Mouse (Mus musculus): Measurements from ENCODE around the gene Man1c1. TPM values are rescaled to one million over a fixed set of nuclear protein-coding genes. Genes with fewer than 3 reads are reported as not detected.

Man1c1 gene
- polyA plus RNA-seq, 1 experiment from 2014 or later, result 103 TPM

DNA sequence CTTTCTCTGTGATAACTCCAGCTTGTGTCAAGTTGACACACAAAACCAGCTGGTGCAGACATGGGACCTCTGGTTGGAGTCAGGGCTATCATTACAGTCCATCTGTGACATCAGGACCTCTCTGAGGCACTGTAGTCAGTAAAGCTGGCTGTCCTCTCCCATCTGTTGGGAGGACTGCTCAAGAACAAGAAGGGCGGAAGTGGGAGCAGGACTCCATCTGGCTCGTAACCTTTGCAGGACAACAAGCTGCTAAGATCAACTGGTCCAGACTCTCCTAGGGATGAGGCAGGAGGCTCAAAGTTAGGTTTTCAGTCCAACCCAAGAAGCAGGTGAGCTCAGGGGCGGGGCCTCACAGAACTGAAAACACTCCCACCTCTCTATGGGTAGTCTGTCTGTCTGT lies 29.1 kb downstream of the Man1c1 start:
- peaks cover 100% of the 10 kb centered on the region for H3K79me2 ChIP-seq (ENCODE audit: inconsistent target)
- no peak overlapping the region for H3K27ac ChIP-seq
- 100% methylated on average over 2 of the region's 3 CpGs for WGBS (ENCODE audit: missing documents)
- no peak overlapping the region for H3K4me3 ChIP-seq (ENCODE audit: inconsistent target)
- peaks cover 7% of the 10 kb centered on the region; the same call in 1 of the 2 replicates for H3K36me3 ChIP-seq (ENCODE audit: inconsistent target)

DNA sequence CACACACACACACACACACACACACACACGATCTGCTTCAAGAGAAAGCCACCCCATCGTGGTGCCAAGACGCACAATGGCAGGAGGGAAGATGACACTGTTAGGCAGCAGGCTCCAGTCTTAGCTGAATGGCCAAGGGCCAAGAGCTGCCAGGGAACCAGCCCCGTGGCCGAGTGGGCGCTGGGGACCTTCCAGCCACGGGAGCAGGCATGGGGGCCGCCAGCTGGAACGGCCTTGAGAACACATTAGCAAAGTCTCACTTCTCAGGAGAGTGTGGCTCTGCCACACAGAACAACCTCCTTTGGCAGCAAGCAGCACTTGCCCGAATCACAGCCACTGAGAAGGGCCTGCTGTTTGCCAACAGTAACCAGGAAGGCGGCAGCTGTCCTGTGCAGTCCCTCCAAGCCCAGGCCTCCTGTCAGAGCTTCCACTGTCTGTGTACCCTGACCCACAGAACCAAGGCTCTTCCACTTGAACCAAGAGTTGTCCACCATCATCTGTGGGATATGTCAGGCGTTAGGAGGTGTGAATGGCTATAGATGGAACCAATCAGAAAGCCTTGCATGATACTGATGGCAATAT lies 30.1 kb downstream of the Man1c1 start:
- Histone ChIP-seq H3K36me3 (ENCODE audit: inconsistent target) (peaks cover 9% of the 10 kb centered on the region; the same call in 1 of the 2 replicates), H3K27ac (no peak overlapping the region), H3K79me2 (ENCODE audit: inconsistent target) (peaks cover 100% of the 10 kb centered on the region), H3K4me3 (ENCODE audit: inconsistent target) (no peak overlapping the region)
- 98% methylated on average over 11 of the region's 12 CpGs for WGBS (ENCODE audit: missing documents)

DNA sequence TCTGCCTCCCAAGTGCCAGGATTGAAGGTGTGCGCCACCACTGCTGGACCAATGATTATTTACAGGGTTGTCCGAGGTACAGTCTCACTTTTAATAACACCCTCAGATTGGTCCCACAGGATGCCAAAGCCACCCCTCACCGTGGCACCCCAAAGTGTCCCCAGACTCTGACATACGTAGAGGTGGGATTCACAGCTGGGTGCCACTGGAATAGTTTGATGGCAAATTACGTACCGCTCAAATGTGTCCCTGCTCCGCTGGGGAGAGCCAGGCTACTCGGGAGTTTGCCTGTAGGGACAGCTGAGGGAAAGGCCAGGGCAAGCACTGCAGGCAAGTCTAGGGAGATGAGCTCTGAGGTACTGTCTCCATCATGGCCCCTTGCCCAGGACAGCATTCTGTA lies 30.9 kb downstream of the Man1c1 start:
- Histone ChIP-seq H3K36me3 (ENCODE audit: inconsistent target) (peaks cover 12% of the 10 kb centered on the region; the same call in 1 of the 2 replicates), H3K79me2 (ENCODE audit: inconsistent target) (peaks cover 100% of the 10 kb centered on the region), H3K4me3 (ENCODE audit: inconsistent target) (no peak overlapping the region), H3K27ac (no peak overlapping the region)
- WGBS (ENCODE audit: missing documents), result 99% methylated on average over 8 of the region's 8 CpGs

DNA sequence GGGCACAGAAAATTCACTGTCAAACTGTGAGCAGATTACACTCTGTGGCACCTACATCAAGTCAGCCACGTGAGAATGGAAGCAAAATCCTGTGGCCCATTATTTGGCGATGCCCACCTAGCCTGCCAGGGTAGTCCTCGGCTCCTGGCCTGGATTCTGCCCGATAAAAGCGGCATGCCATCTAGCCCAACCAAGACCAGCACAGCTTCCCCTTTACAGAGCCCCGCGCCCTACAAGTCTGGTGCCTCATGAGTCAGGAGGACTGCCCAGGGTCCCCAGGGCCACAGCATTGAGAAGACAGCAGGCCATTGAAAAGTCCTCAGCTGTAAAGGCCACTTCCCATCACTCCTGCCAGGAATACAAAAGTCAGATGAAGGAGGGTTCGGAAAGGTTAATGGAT lies 31.8 kb downstream of the Man1c1 start:
- H3K27ac ChIP-seq, result no peak overlapping the region
- H3K36me3 ChIP-seq (ENCODE audit: inconsistent target), result peaks cover 12% of the 10 kb centered on the region; the same call in 1 of the 2 replicates
- peaks cover 100% of the 10 kb centered on the region for H3K79me2 ChIP-seq (ENCODE audit: inconsistent target)
- no peak overlapping the region for H3K4me3 ChIP-seq (ENCODE audit: inconsistent target)
- WGBS (ENCODE audit: missing documents), result 31% methylated on average over 8 of the region's 8 CpGs

DNA sequence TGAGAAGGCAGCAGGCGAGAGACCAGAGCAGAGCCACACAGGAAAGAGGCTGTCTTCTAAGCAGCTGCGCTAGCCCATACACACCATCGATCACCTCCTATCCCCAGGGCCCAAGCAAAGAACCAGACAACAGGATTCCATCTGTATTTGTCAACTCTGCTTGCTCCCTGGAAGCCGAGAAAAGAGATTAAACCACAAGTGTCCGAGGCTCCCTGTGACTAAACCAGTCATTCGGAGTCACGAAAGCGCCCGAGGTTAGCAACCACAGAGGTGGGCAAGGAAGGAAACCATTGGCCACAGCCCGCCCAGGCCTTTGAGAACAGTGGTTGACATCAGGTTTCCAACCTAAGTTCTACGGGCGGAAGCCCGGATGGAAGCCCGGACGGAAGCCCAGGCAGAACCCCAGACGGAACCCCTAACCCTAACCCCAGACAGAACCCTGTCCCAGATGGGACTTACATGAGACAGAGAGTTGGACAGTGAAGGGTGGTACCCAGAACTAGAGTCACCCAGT lies 32.4 kb downstream of the Man1c1 start:
- no peak overlapping the region for H3K4me3 ChIP-seq (ENCODE audit: inconsistent target)
- peaks cover 12% of the 10 kb centered on the region; the same call in 1 of the 2 replicates for H3K36me3 ChIP-seq (ENCODE audit: inconsistent target)
- H3K79me2 ChIP-seq (ENCODE audit: inconsistent target), result peaks cover 100% of the 10 kb centered on the region
- 39% methylated on average over 16 of the region's 16 CpGs for WGBS (ENCODE audit: missing documents)
- H3K27ac ChIP-seq, result no peak overlapping the region

DNA sequence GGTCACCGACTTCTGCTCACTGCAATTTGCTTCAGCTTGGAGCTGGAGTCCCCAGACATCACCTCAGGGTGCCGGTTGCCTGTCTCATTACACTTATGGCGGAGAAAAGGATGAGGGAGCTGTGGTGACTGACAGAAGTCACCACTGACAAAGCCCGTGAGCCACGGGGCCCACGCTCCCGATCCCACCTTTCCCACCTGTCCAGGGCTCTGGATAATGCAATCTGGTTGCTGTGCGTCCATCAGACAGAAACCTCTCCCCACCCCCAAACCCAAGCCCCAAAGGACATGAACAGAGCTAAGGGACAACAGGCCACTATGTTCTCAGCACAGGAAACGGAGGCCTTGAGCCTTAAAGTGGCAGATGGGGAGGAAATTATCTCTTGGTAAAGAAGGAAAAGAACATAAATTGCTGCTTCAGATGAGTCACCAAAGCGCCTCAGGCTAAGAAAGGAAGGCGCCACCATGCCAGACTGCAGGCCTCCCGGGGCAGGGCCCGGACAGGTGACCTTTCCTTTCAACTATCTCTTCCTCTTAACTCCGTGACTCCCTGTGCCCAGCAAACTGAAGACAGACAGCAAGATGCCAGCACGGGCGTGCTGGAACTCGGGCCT lies 34.2 kb downstream of the Man1c1 start:
- H3K79me2 ChIP-seq (ENCODE audit: inconsistent target), result peaks cover 100% of the 10 kb centered on the region
- peaks cover 12% of the 10 kb centered on the region; the same call in 1 of the 2 replicates for H3K36me3 ChIP-seq (ENCODE audit: inconsistent target)
- no peak overlapping the region for H3K4me3 ChIP-seq (ENCODE audit: inconsistent target)
- 93% methylated on average over 15 of the region's 17 CpGs for WGBS (ENCODE audit: missing documents)
- no peak overlapping the region for H3K27ac ChIP-seq

DNA sequence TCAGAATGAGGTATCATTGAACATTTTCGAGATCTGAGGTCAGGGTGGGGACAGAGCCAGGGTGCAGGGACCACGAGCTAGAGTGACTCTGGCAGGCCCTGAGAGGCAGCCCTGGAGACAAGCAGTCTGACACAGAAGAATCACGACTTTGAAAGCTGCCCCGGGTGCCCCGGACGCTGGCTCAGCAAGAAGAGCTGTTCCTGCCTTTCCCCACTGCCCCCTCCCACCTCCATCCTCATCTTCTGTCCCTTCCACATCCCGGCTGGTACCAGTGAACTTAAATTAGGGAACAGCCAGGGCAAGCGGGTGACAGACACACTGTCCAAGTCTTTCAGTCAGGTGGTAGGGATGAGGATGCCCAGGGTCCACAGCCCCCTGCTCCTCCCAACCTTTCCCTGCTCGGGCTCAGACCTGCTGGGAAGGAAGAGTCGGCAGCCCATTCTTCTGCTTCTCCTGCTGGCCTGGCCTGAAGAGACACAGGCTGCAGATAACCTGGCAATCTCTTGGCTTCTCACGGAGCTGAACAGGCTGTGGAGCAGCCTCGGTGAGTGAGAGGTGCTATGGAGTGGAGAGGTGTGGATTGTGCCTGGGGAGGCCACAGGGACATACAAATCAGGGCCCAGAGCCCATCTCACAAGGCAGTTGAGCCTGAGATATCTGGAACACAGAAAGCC lies 35.6 kb downstream of the Man1c1 start:
- peaks cover 100% of the 10 kb centered on the region for H3K79me2 ChIP-seq (ENCODE audit: inconsistent target)
- 92% methylated on average over 11 of the region's 12 CpGs for WGBS (ENCODE audit: missing documents)
- H3K4me3 ChIP-seq (ENCODE audit: inconsistent target), result no peak overlapping the region
- no peak overlapping the region for H3K27ac ChIP-seq
- H3K36me3 ChIP-seq (ENCODE audit: inconsistent target), result peaks cover 12% of the 10 kb centered on the region; the same call in 1 of the 2 replicates

DNA sequence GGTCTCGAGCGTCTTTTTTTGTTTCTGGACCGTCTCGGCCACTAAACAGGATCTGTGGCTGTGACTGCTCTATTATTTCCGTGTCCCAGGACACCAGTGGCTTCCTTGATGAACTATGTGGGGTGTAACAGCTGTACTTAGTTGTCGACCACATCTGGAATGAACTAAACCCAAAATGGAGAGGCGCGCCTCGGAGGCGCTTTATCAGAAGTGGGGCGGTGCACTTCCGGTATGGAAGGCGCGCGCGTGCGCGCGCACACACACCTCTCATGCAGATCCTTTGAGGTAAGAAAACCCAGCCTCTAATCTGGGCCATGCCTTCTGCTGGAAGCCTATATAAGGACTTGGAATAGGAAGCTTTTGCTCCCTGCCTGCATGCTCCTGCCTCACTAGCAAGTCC lies 37.7 kb downstream of the Man1c1 start:
- WGBS (ENCODE audit: missing documents), result 97% methylated on average over 19 of the region's 19 CpGs
- Histone ChIP-seq H3K27ac (no peak overlapping the region), H3K4me3 (ENCODE audit: inconsistent target) (no peak overlapping the region), H3K79me2 (ENCODE audit: inconsistent target) (peaks cover 100% of the 10 kb centered on the region), H3K36me3 (ENCODE audit: inconsistent target) (peaks cover 11% of the 10 kb centered on the region; the same call in 1 of the 2 replicates)

DNA sequence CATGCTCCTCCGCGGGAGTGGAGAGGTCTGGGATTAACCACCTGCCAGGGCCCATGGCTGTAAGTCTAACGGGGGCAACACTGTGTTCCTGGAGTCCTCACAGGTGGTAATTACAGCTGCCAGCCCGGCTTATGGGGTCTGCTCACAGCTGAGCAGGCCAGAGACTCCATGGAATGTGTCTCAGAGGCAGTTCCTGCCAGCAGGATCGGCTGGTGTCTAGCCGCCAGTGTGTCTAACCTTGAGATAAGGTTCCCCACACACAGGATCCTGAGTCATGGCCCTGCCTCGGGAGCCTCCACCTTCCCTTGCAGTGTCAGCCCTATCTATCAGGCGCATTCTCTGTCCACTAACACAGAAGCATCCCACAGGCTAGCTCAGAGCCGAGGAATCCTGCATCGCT lies 41.0 kb downstream of the Man1c1 start:
- 87% methylated on average over 10 of the region's 10 CpGs for WGBS (ENCODE audit: missing documents)
- Histone ChIP-seq H3K36me3 (ENCODE audit: inconsistent target) (peaks cover 23% of the 10 kb centered on the region), H3K4me3 (ENCODE audit: inconsistent target) (no peak overlapping the region), H3K27ac (no peak overlapping the region), H3K79me2 (ENCODE audit: inconsistent target) (peaks cover 100% of the 10 kb centered on the region)

DNA sequence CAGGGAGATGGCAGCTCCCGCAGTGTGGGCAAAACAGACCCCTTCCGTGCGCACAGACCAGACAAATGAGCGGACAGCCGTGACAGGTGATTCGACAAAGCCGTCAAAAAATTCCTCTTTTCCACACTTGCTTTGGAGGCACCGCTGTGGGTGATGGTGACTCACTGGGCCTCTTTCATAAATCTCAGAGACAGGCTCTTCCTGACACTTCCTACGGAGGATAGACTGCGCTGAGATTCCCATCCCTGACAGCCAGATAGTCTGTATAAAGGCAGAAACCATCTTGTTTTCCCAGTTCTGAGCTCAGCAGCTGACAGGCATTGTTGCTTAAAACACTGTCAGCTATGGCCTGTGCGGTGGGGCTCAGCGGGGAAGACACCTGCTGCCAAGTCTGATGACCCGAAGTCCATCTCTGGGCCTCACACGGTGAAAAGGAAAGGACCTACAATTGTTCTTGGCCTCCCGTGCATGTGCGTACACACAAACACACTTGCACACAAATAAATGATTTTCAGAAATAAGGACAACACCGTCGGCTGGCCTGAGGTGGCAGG lies 43.4 kb downstream of the Man1c1 start:
- no peak overlapping the region for H3K27ac ChIP-seq
- WGBS (ENCODE audit: missing documents), result 93% methylated on average over 18 of the region's 18 CpGs
- H3K79me2 ChIP-seq (ENCODE audit: inconsistent target), result peaks cover 100% of the 10 kb centered on the region
- H3K36me3 ChIP-seq (ENCODE audit: inconsistent target), result peaks cover 30% of the 10 kb centered on the region
- no peak overlapping the region for H3K4me3 ChIP-seq (ENCODE audit: inconsistent target)

DNA sequence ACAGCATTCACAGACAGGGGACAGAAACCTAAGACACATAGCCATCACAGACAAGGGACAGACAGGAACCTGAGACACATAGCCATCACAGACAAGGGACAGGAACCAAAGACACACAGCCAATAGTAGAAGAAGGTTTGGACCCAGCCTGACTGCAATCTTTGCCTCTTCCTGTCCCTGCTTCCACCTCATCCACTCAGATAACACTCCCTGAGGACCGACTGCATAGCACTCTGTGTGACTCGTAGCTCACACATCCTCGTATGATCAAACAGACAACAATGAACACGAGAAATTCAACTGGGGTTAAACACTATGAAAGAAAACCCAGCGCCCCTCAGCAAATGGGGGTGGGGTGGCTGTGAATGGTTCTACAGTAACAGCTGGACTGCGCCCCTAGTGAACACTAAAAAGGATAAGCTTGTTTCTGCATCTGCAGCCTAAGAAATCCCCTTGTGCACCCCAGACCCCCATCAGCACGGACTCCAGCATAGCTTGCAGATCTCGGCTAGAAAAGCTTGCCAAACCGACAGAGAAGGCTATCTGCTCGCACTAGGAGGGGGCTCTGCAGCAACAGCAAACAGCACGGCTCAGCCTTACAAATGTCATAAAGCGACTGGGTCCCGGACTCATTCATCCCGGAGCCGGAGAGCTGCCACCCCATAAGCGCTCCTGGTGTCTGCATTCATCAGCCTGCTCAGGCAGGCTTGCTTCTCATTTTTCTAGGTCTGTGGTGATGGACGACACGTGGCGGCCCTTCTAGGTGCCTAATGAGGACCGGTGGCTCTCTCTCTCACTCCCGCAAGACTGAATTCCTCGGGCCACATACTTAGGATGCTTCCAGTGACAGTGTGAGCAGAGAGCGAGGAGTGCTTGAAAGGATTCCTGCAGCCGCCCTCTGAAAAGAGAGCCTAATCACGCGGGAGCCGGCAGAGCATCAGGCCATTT lies 44.5 kb downstream of the Man1c1 start:
- WGBS (ENCODE audit: missing documents), result 94% methylated on average over 26 of the region's 27 CpGs
- H3K79me2 ChIP-seq (ENCODE audit: inconsistent target), result peaks cover 99% of the 10 kb centered on the region
- H3K27ac ChIP-seq, result no peak overlapping the region
- no peak overlapping the region for H3K4me3 ChIP-seq (ENCODE audit: inconsistent target)
- H3K36me3 ChIP-seq (ENCODE audit: inconsistent target), result peaks cover 30% of the 10 kb centered on the region

DNA sequence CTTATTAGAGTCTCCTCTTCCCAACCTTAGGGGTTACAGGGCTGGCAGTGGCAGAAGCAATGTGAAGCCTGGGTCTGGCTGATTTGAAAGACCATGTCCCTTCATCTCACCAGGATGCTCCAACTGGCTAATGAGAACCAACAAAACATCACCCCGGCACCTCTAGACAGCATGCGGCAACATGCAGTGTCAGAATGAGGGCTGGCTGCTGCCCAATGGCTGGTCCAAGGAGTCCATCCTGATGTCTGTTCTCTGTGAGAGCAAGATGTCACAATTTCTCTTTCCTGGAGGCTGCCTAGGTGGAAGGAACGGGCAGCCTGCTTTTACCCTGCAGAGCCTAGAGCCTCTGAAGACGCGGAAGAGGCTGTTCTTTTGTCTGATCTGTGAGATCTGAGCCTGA lies 46.6 kb downstream of the Man1c1 start:
- no peak overlapping the region for H3K27ac ChIP-seq
- peaks cover 95% of the 10 kb centered on the region for H3K79me2 ChIP-seq (ENCODE audit: inconsistent target)
- no peak overlapping the region for H3K4me3 ChIP-seq (ENCODE audit: inconsistent target)
- H3K36me3 ChIP-seq (ENCODE audit: inconsistent target), result peaks cover 30% of the 10 kb centered on the region
- WGBS (ENCODE audit: missing documents), result 98% methylated on average over 5 of the region's 5 CpGs

DNA sequence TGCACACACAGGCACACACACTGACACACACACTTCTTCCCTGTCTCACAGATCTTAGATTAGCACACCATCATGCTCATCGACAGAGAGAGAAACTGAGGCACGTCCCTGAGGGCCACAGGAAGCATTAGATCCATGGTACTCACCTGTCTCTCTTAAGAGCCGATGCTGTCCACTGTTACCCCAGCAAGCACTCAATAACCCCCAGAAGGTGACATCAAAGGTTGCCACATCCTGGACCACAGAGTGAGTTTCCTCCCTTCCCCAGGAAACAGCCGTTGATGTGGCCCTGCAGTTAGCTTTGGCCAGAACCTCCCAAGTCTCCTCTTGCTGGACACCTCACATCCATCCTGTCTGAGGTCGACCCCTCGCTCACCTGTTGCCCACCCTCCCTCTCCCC lies 49.7 kb downstream of the Man1c1 start:
- peaks cover 95% of the 10 kb centered on the region for H3K79me2 ChIP-seq (ENCODE audit: inconsistent target)
- no peak overlapping the region for H3K4me3 ChIP-seq (ENCODE audit: inconsistent target)
- peak overlapping the region; percentile 73; the same call in 1 of the 2 replicates for H3K27ac ChIP-seq
- H3K36me3 ChIP-seq (ENCODE audit: inconsistent target), result peaks cover 17% of the 10 kb centered on the region
- 19% methylated on average over 6 of the region's 6 CpGs for WGBS (ENCODE audit: missing documents)

DNA sequence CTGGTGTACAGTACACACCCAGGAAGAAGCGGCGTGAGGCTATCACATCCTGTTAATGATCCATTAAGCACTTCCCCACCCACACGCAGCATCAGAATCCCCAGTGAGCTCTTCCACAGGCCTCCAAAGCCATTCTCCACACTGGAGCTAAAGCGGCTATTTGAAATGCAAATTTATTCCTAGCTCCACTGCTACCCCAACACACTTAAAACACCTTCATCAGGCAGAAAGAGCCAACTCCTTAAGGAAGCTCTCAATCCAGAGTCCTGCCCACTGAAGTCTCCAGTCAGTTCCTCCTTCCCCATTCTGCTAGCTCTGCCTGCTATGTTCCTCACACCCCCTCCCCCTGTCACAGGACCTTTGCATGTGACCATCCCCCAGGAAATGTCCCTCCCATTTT lies 51.4 kb downstream of the Man1c1 start:
- H3K27ac ChIP-seq, result peak overlapping the region; percentile 73
- peaks cover 95% of the 10 kb centered on the region for H3K79me2 ChIP-seq (ENCODE audit: inconsistent target)
- H3K4me3 ChIP-seq (ENCODE audit: inconsistent target), result no peak overlapping the region
- 98% methylated on average over 4 of the region's 4 CpGs for WGBS (ENCODE audit: missing documents)
- H3K36me3 ChIP-seq (ENCODE audit: inconsistent target), result 0 out of 2 replicates have a peak, but pooled peaks cover 6% of the 10 kb centered on the region
